Mouse (Mus musculus) liver, embryonic 11.5 days (tissue): ENCODE results near the gene Nedd9. TPM values are rescaled to one million over a fixed set of nuclear protein-coding genes. Genes with fewer than 3 reads are reported as not detected.
A peak's percentile ranks its signal among the peaks of the same experiment; 100 is the strongest.

Source experiments
- ATAC-seq: fragments of 200-750 bp; cut with Nextera tagmentation; replicated peaks from 2 replicates; pipeline ENCODE4 v1.8.0; 2017; ENCODE audit warnings: moderate number of reproducible peaks, mild to moderate bottlenecking, moderate TSS enrichment, moderate library complexity; ENCODE audit not compliant: low FRiP score
- DNase-seq: peaks from one replicate; pipeline ENCODE4 v3.0.0-alpha.2; 2017; ENCODE audit warnings: low spot score
- H3K27ac ChIP-seq: fragments of 300-500 bp; sonication (generic); 2 replicates; pipeline ENCODE4 v1.5.1; 2014; ENCODE audit warnings: mild to moderate bottlenecking, low read depth, low read length, control low read depth
- H3K27me3 ChIP-seq: fragments of 300-500 bp; sonication (generic); replicated peaks from 2 replicates; pipeline ENCODE4 v1.6.1; 2014; ENCODE audit warnings: low read length, mixed read lengths; ENCODE audit not compliant: control insufficient read depth, insufficient read depth
- H3K36me3 ChIP-seq: fragments of 300-500 bp; sonication (generic); 2 replicates; pipeline ENCODE4 v1.6.1; 2014; ENCODE audit warnings: mild to moderate bottlenecking, low read length, moderate library complexity, mixed read lengths; ENCODE audit not compliant: control insufficient read depth, insufficient read depth
- H3K4me1 ChIP-seq: fragments of 300-500 bp; sonication (generic); replicated peaks from 2 replicates; pipeline ENCODE4 v1.6.1; 2014; ENCODE audit warnings: low read length, mixed read lengths; ENCODE audit not compliant: control insufficient read depth, insufficient read depth
- H3K4me2 ChIP-seq: fragments of 300-500 bp; sonication (generic); 2 replicates; pipeline ENCODE4 v1.6.1; 2014; ENCODE audit warnings: mild to moderate bottlenecking, control low read depth, moderate library complexity
- H3K4me3 ChIP-seq: fragments of 300-500 bp; sonication (generic); 2 replicates; pipeline ENCODE4 v1.5.1; 2014; ENCODE audit warnings: low read depth, low read length, control low read depth
- H3K9ac ChIP-seq: fragments of 300-500 bp; sonication (generic); 2 replicates; pipeline ENCODE4 v1.6.1; 2014; ENCODE audit warnings: low read depth, low read length, control low read depth
- H3K9me3 ChIP-seq: fragments of 300-500 bp; sonication (generic); 2 replicates; pipeline ENCODE4 v1.6.1; 2016; ENCODE audit warnings: low read length, inconsistent platforms, mixed read lengths; ENCODE audit not compliant: control insufficient read depth
- WGBS: fragments of 180-500 bp; shearing (Covaris S2); extraction: QIAGEN DNeasy Blood & Tissue Kit; methylation state at CpG from one replicate; pipeline ENCODE4 v1.1.7; 2014; 5-methylcytosine and 5-hydroxymethylcytosine counted together
- polyA plus RNA-seq: library from polyadenylated mRNA; unstranded; fragments of >200 nt; fragmentation: Nextera tagmentation; extraction: Ambion mirVana; gene quantifications from 2 replicates; pipeline ENCODE4 v1.2.1, GENCODE M21; 2014

Nedd9 gene
- polyA plus RNA-seq, 1 experiment from 2014 or later: 6.1 TPM

GRCm38 (mm10) chr13:41345756-41346155 is 141.4 kb downstream of the Nedd9 start:
- 0 out of 2 replicates have a peak, but pooled peaks have one; percentile 15 for ATAC-seq

GRCm38 (mm10) chr13:41345306-41345705 is 141.9 kb downstream of the Nedd9 start:
- WGBS: 57% methylated on average over 6 of the region's 6 CpGs
- no peak for ATAC-seq

More at GRCm38 (mm10) chr13:41345756-41346155, 141.4 kb downstream of the Nedd9 start:
- H3K9ac ChIP-seq: no peak overlapping the region
- no peaks in the 10 kb centered on the region; the same call in 1 of the 2 replicates for H3K4me1 ChIP-seq
- H3K4me3 ChIP-seq: no peak overlapping the region
- H3K27me3 ChIP-seq: no peaks in the 10 kb centered on the region
- no peak overlapping the region for H3K27ac ChIP-seq
- no peak overlapping the region for H3K4me2 ChIP-seq
- H3K36me3 ChIP-seq: no peaks in the 10 kb centered on the region
- DNase-seq: no peak
- no peaks in the 10 kb centered on the region for H3K9me3 ChIP-seq
- WGBS: 80% methylated on average over 7 of the region's 7 CpGs

GRCm38 (mm10) chr13:41343887-41344266 is 143.3 kb downstream of the Nedd9 start:
- ATAC-seq (no peak), DNase-seq (no peak)
- no peak overlapping the region for H3K27ac ChIP-seq
- H3K4me2 ChIP-seq: no peak overlapping the region
- 54% methylated on average over 3 of the region's 3 CpGs for WGBS
- H3K36me3 ChIP-seq: no peaks in the 10 kb centered on the region
- no peak overlapping the region for H3K4me3 ChIP-seq
- H3K9me3 ChIP-seq: no peaks in the 10 kb centered on the region
- no peak overlapping the region for H3K9ac ChIP-seq
- no peaks in the 10 kb centered on the region for H3K27me3 ChIP-seq
- H3K4me1 ChIP-seq: no peaks in the 10 kb centered on the region; the same call in 1 of the 2 replicates

More at GRCm38 (mm10) chr13:41345306-41345705, 141.9 kb downstream of the Nedd9 start:
- no peak for DNase-seq
- H3K9me3 ChIP-seq: no peaks in the 10 kb centered on the region
- no peak overlapping the region for H3K4me2 ChIP-seq
- no peaks in the 10 kb centered on the region for H3K27me3 ChIP-seq
- no peaks in the 10 kb centered on the region; the same call in 1 of the 2 replicates for H3K4me1 ChIP-seq
- no peak overlapping the region for H3K27ac ChIP-seq
- no peak overlapping the region for H3K9ac ChIP-seq
- H3K36me3 ChIP-seq: no peaks in the 10 kb centered on the region
- no peak overlapping the region for H3K4me3 ChIP-seq

- Histone ChIP-seq H3K36me3 (no peaks in the 10 kb centered on the region), H3K4me3 (no peak overlapping the region), H3K4me2 (no peak overlapping the region), H3K4me1 (no peaks in the 10 kb centered on the region; the same call in 1 of the 2 replicates), H3K9me3 (no peaks in the 10 kb centered on the region), H3K27me3 (no peaks in the 10 kb centered on the region), H3K27ac (no peak overlapping the region), H3K9ac (no peak overlapping the region)
- WGBS: 35% methylated on average over 3 of the region's 3 CpGs
- ATAC-seq (no peak), DNase-seq (no peak)
These were observed 143.8 kb downstream of the Nedd9 start for GRCm38 (mm10) chr13:41343163-41343886.

- WGBS: 78% methylated on average over 9 of the region's 9 CpGs
- ATAC-seq (no peak), DNase-seq (no peak)
- no peak overlapping the region for H3K27ac ChIP-seq
- no peaks in the 10 kb centered on the region for H3K36me3 ChIP-seq
- H3K9ac ChIP-seq: no peak overlapping the region
- H3K4me3 ChIP-seq: no peak overlapping the region
- H3K9me3 ChIP-seq: no peaks in the 10 kb centered on the region
- H3K4me2 ChIP-seq: no peak overlapping the region
- no peaks in the 10 kb centered on the region; the same call in 1 of the 2 replicates for H3K4me1 ChIP-seq
- no peaks in the 10 kb centered on the region for H3K27me3 ChIP-seq
These were observed 145.7 kb downstream of the Nedd9 start for GRCm38 (mm10) chr13:41341422-41341821.

- Histone ChIP-seq H3K36me3 (no peaks in the 10 kb centered on the region), H3K4me2 (no peak overlapping the region), H3K27ac (no peak overlapping the region), H3K9ac (no peak overlapping the region), H3K9me3 (no peaks in the 10 kb centered on the region), H3K4me3 (no peak overlapping the region), H3K27me3 (no peaks in the 10 kb centered on the region), H3K4me1 (no peaks in the 10 kb centered on the region; the same call in 1 of the 2 replicates)
- DNase-seq: no peak
- ATAC-seq: no peak
- WGBS: 78% methylated on average over 22 of the region's 22 CpGs
These were observed 147.4 kb downstream of the Nedd9 start for GRCm38 (mm10) chr13:41339653-41340351.

GRCm38 (mm10) chr13:41339195-41339594 is 148.0 kb downstream of the Nedd9 start:
- no peak for DNase-seq
- WGBS: 81% methylated on average over 5 of the region's 5 CpGs
- no peak overlapping the region for H3K27ac ChIP-seq

GRCm38 (mm10) chr13:41337407-41337806 is 149.8 kb downstream of the Nedd9 start:
- 88% methylated on average over 2 of the region's 2 CpGs for WGBS
- H3K27ac ChIP-seq: no peak overlapping the region
- ATAC-seq (no peak), DNase-seq (no peak)
- H3K9ac ChIP-seq: no peak overlapping the region
- H3K4me1 ChIP-seq: no peaks in the 10 kb centered on the region
- no peaks in the 10 kb centered on the region for H3K36me3 ChIP-seq
- no peaks in the 10 kb centered on the region for H3K9me3 ChIP-seq
- H3K27me3 ChIP-seq: no peaks in the 10 kb centered on the region
- H3K4me3 ChIP-seq: no peak overlapping the region
- no peak overlapping the region for H3K4me2 ChIP-seq

More at GRCm38 (mm10) chr13:41339195-41339594, 148.0 kb downstream of the Nedd9 start:
- ATAC-seq: no peak
- Histone ChIP-seq H3K9me3 (no peaks in the 10 kb centered on the region), H3K4me1 (no peaks in the 10 kb centered on the region), H3K4me3 (no peak overlapping the region), H3K9ac (no peak overlapping the region), H3K4me2 (no peak overlapping the region), H3K27me3 (no peaks in the 10 kb centered on the region), H3K36me3 (no peaks in the 10 kb centered on the region)
